Mouse (Mus musculus) ES-Bruce4 (cell line): ENCODE results near the gene Hectd4.
A peak's percentile ranks its signal among the peaks of the same experiment; 100 is the strongest.

Experiments
- CTCF ChIP-seq: IDR thresholded peaks from one replicate; pipeline ENCODE4 v1.8.1; 2011; ENCODE audit warnings: low read depth, low read length
- EP300 ChIP-seq: IDR thresholded peaks from 2 replicates; pipeline ENCODE4 v1.6.1; 2011; ENCODE audit warnings: low read depth, low read length; ENCODE audit not compliant: insufficient read depth
- POLR2A ChIP-seq: IDR thresholded peaks from one replicate; pipeline ENCODE4 v1.8.1; 2011; ENCODE audit warnings: low read length; ENCODE audit not compliant: insufficient read depth

DNA sequence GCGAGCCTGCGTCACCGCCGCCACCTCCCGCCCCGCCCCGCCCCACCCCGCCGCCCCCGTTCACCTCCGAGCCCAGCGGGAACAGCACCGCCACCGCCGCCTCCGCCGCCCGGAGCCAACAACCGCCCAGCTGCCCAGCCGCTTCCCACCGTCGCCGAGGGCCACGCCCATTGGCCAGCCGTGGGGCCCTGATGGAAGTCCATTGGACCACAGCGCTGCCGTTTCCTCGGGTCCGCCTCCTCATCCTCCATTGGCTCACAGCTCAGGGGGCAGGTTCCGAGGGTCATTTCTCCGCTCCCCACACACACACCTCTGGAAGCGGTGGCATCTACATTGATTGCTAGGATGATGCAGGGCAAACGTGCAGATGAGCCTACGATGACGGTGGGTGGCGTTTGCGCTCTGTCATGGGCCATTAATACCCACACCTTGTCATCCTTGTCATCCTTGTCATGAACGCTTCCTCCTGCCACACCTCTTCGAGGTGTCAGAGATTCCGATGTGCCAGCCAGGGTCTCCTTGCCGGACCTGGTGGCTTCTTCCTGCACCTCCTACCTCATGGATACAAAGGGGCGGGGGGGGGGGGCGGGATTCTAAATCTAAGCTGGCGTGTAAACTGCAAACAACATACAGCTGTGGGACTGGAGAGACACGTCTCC lies 165.6 kb downstream of the Hectd4 start, which contains the start of gene Trafd1:
- no peak for TF ChIP-seq CTCF
- no peak for TF ChIP-seq EP300
- TF ChIP-seq POLR2A: peak; percentile 20
